Mouse (Mus musculus) intestine, embryonic 16.5 days (tissue): ENCODE results near the gene Cd164. TPM values are rescaled to one million over a fixed set of nuclear protein-coding genes. Genes with fewer than 3 reads are reported as not detected.

Source experiments
- ATAC-seq: fragments of 200-750 bp; cut with Nextera tagmentation; 2 replicates; pipeline ENCODE4 v1.8.0; 2017; ENCODE audit warnings: moderate TSS enrichment, moderate library complexity
- H3K27ac ChIP-seq: fragments of 300-500 bp; sonication (generic); 2 replicates; pipeline ENCODE4 v1.5.1; 2014; ENCODE audit warnings: mild to moderate bottlenecking, low read length
- H3K27me3 ChIP-seq: fragments of 300-500 bp; sonication (generic); replicated peaks from 2 replicates; pipeline ENCODE4 v1.6.1; 2014; ENCODE audit warnings: low read length, control low read depth, mixed read lengths; ENCODE audit not compliant: control insufficient read depth, insufficient read depth
- H3K36me3 ChIP-seq: fragments of 300-500 bp; sonication (generic); 2 replicates; pipeline ENCODE4 v1.6.1; 2014; ENCODE audit warnings: low read length, control low read depth; ENCODE audit not compliant: control insufficient read depth, insufficient read depth
- H3K4me1 ChIP-seq: fragments of 300-500 bp; sonication (generic); 2 replicates; pipeline ENCODE4 v1.6.1; 2014; ENCODE audit warnings: low read length, control low read depth, mixed read lengths; ENCODE audit not compliant: control insufficient read depth, insufficient read depth
- H3K4me2 ChIP-seq: fragments of 300-500 bp; sonication (generic); 2 replicates; pipeline ENCODE4 v1.6.1; 2014; ENCODE audit warnings: low read depth, low read length, control low read depth
- H3K4me3 ChIP-seq: fragments of 300-500 bp; sonication (generic); 2 replicates; pipeline ENCODE4 v1.5.1; 2014; ENCODE audit warnings: mild to moderate bottlenecking, low read length
- H3K9ac ChIP-seq: fragments of 300-500 bp; sonication (generic); 2 replicates; pipeline ENCODE4 v1.6.1; 2014; ENCODE audit warnings: low read depth, low read length
- H3K9me3 ChIP-seq: fragments of 300-500 bp; sonication (generic); 2 replicates; pipeline ENCODE4 v1.6.1; 2016; ENCODE audit warnings: low read length, control low read depth; ENCODE audit not compliant: control insufficient read depth
- WGBS: fragments of 180-500 bp; shearing (Covaris S2); extraction: QIAGEN DNeasy Blood & Tissue Kit; methylation state at CpG from one replicate; pipeline ENCODE4 v1.1.7; 2014; 5-methylcytosine and 5-hydroxymethylcytosine counted together
- polyA plus RNA-seq: library from polyadenylated mRNA; unstranded; fragments of >200 nt; fragmentation: Nextera tagmentation; extraction: Ambion mirVana; gene quantifications from 2 replicates; pipeline ENCODE4 v1.2.1, GENCODE M21; 2015

The Cd164 gene
- polyA plus RNA-seq, 1 experiment from 2014 or later, result 186 TPM

DNA sequence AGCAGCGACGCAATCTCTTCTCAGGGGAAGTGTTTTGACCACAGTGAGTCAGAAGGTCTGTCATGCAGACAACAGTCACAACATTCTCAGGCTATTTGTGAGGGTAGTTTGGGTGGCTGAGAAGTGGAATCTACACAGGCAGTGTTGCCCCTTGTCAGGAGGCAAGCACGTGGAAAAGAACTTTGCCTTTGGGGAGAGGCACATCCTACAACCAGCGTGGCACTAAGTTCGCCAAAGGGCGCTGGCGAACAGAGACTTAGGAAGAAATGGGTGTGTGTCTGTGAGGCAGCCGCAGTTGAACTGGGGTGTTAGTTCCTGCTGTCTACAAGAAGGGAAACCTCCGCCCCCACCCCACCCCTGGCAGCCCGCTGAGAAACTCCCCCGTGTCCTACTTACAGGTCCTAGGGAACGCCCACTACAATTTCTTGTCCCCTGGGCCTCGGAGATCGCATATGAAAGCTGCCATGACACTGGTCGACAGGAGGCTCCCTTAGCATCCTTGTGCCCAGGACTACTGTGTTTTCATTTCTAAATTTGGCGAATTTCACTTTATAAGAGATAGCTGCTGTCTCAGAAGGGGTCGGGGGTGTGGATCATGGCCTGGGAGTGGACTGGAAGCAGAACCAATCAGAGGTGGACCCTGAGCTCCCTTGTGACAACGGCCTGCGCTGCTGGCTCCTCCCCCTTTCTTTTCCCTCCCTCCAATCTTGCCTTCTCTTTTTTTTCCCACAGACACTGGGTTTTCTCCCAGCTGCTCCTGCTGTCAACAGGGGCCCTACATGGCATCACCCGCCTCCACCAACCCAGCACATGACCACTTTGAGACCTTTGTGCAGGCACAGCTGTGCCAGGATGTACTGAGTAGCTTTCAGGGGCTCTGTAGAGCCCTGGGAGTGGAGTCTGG, 41.7 kb upstream of the Cd164 start:
- 5% methylated on average over 20 of the region's 20 CpGs for WGBS
- Histone ChIP-seq H3K4me2 (peak overlapping the region; percentile 88), H3K27me3 (no peaks in the 10 kb centered on the region), H3K9ac (peak overlapping the region; percentile 69), H3K27ac (peak overlapping the region; percentile 86), H3K4me3 (peak overlapping the region; percentile 57), H3K36me3 (peaks cover 3% of the 10 kb centered on the region; the same call in 1 of the 2 replicates), H3K4me1 (peaks cover 32% of the 10 kb centered on the region), H3K9me3 (no peaks in the 10 kb centered on the region)
- peak; percentile 67 for ATAC-seq

- H3K27ac ChIP-seq, result no peak overlapping the region
- H3K36me3 ChIP-seq, result peaks cover 3% of the 10 kb centered on the region
- WGBS, result 86% methylated on average over 3 of the region's 3 CpGs
Measured at GRCm38 (mm10) chr10:41479961-41480360, 39.3 kb upstream of the Cd164 start.

GRCm38 (mm10) chr10:41480938-41481880, 38.0 kb upstream of the Cd164 start:
- no peak overlapping the region for H3K4me2 ChIP-seq
- no peaks in the 10 kb centered on the region for H3K9me3 ChIP-seq
- no peak overlapping the region for H3K27ac ChIP-seq
- H3K4me3 ChIP-seq, result no peak overlapping the region
- ATAC-seq, result no peak
- peaks cover 3% of the 10 kb centered on the region for H3K36me3 ChIP-seq
- no peak overlapping the region; the same call in 1 of the 2 replicates for H3K9ac ChIP-seq
- WGBS, result 69% methylated on average over 33 of the region's 33 CpGs
- peaks cover 15% of the 10 kb centered on the region for H3K4me1 ChIP-seq
- H3K27me3 ChIP-seq, result no peaks in the 10 kb centered on the region

More at GRCm38 (mm10) chr10:41479961-41480360, 39.3 kb upstream of the Cd164 start:
- no peak for ATAC-seq
- H3K27me3 ChIP-seq, result no peaks in the 10 kb centered on the region
- no peak overlapping the region for H3K9ac ChIP-seq
- no peak overlapping the region for H3K4me2 ChIP-seq
- H3K4me1 ChIP-seq, result peaks cover 23% of the 10 kb centered on the region
- H3K9me3 ChIP-seq, result no peaks in the 10 kb centered on the region
- H3K4me3 ChIP-seq, result no peak overlapping the region

DNA sequence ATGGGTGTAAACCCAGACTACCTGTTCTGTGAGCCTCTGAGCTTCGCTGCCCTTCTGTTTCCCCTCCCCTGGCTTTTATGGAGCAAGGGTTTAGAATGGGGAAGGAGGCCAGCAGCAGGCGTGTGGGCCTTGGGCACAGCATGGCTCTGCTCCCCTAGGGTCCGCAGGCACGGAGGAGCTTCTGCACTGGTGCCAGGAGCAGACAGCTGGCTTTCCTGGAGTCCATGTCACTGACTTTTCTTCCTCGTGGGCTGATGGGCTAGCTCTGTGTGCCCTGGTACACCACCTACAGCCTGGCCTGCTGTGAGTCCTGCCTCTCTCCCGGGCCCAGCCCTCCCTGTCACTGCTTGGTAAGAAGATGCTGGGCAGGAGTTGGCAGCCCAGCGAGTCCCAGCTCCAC, 36.8 kb upstream of the Cd164 start:
- no peak for ATAC-seq
- no peak overlapping the region for H3K27ac ChIP-seq
- peaks cover 14% of the 10 kb centered on the region for H3K36me3 ChIP-seq
- H3K27me3 ChIP-seq, result no peaks in the 10 kb centered on the region
- no peak overlapping the region for H3K4me3 ChIP-seq
- H3K9ac ChIP-seq, result no peak overlapping the region
- H3K4me1 ChIP-seq, result peaks cover 6% of the 10 kb centered on the region
- H3K4me2 ChIP-seq, result no peak overlapping the region
- H3K9me3 ChIP-seq, result no peaks in the 10 kb centered on the region
- WGBS, result 85% methylated on average over 7 of the region's 7 CpGs

DNA sequence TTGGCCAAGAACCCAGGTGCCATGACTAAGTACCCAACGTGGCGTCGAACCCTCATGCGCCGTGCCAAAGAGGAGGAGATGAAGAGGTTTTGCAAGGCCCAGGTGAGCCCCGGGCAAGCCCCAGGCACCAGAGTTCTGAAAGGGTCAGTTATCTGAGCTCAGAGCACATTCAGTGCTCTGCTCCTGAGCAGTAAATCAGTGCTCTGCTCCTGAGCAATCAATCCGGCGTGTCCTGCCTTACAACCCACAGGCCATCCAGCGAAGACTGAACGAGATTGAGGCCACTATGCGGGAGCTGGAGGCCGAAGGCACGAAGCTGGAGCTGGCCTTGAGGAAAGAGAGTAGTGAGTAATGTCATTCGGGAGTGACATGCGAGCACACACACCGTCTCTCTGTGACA, 33.4 kb upstream of the Cd164 start:
- Histone ChIP-seq H3K4me1 (peaks cover 18% of the 10 kb centered on the region; the same call in 1 of the 2 replicates), H3K27me3 (no peaks in the 10 kb centered on the region), H3K9ac (no peak overlapping the region), H3K9me3 (no peaks in the 10 kb centered on the region), H3K4me2 (no peak overlapping the region), H3K4me3 (no peak overlapping the region), H3K27ac (no peak overlapping the region), H3K36me3 (peaks cover 14% of the 10 kb centered on the region)
- no peak for ATAC-seq
- 91% methylated on average over 16 of the region's 16 CpGs for WGBS

DNA sequence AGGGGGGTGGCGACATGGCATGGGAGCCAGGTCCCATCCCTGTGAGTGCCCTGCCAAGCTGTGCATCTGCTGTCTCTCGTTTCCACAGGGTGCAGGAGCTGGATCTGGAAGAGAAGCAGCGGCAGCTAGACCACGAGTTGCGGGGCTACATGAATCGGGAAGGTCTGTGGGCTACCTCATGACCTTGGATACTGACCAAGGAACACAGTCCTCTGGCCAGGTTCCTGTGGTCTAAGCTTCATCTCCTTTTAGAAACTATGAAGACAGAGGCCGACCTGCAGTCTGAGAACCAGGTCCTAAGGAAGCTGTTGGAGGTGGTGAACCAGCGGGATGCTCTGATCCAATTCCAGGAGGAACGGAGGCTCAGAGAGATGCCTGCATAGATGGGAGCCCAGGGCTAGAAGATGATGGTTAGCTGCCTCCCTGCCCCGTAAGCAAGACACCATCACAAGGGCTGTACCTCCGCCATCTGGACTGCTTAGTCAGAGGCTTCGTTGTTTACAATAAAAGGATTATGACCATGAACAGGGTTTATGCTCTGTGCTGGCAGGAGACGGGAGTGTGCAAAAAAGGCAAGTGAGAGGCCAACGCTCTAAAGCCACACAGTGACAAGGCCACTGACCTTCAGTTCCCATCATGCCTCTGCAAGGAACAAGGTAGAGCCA, 32.6 kb upstream of the Cd164 start:
- H3K4me2 ChIP-seq, result no peak overlapping the region
- H3K27me3 ChIP-seq, result no peaks in the 10 kb centered on the region
- H3K27ac ChIP-seq, result no peak overlapping the region
- WGBS, result 77% methylated on average over 14 of the region's 14 CpGs
- no peak overlapping the region for H3K9ac ChIP-seq
- H3K4me1 ChIP-seq, result peaks cover 18% of the 10 kb centered on the region; the same call in 1 of the 2 replicates
- no peak for ATAC-seq
- H3K36me3 ChIP-seq, result peaks cover 14% of the 10 kb centered on the region
- H3K4me3 ChIP-seq, result no peak overlapping the region
- H3K9me3 ChIP-seq, result no peaks in the 10 kb centered on the region

DNA sequence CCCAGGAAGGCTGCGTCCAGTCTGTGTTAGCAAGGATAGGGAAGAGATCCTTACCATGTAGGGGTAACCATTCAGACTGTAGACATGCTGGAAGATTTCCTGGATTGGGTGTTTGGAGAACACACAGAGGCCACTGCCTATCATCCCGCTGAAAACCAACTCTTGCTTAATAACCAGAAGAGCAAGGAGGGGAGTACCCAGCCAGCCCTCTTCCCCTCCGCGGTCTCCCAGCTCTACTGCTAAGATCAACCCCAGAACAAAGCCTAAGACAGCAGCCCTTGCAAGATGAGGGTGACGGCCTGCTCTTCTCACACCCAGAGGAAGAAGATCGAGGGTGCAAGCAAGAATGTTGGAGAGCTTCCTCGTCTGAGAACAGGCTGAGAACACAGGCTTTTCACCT, 30.3 kb upstream of the Cd164 start:
- Histone ChIP-seq H3K36me3 (peaks cover 11% of the 10 kb centered on the region), H3K9ac (peak overlapping the region; percentile 84), H3K27ac (no peak overlapping the region), H3K27me3 (no peaks in the 10 kb centered on the region), H3K4me2 (peak overlapping the region; percentile 96), H3K9me3 (no peaks in the 10 kb centered on the region), H3K4me1 (peaks cover 18% of the 10 kb centered on the region; the same call in 1 of the 2 replicates), H3K4me3 (peak overlapping the region; percentile 74)
- WGBS, result 27% methylated on average over 7 of the region's 7 CpGs
- ATAC-seq, result peak; percentile 9; the same call in 1 of the 2 replicates

- peak overlapping the region; percentile 96 for H3K4me2 ChIP-seq
- peak overlapping the region; percentile 74 for H3K4me3 ChIP-seq
- H3K27me3 ChIP-seq, result no peaks in the 10 kb centered on the region
- H3K27ac ChIP-seq, result peak overlapping the region; percentile 78
- peak; percentile 45 for ATAC-seq
- H3K4me1 ChIP-seq, result peaks cover 18% of the 10 kb centered on the region; the same call in 1 of the 2 replicates
- WGBS, result 19% methylated on average over 8 of the region's 8 CpGs
- H3K36me3 ChIP-seq, result peaks cover 11% of the 10 kb centered on the region
- peak overlapping the region; percentile 84 for H3K9ac ChIP-seq
- H3K9me3 ChIP-seq, result no peaks in the 10 kb centered on the region
Measured at GRCm38 (mm10) chr10:41489294-41489693, 29.9 kb upstream of the Cd164 start.
